Mouse (Mus musculus): ENCODE measurements around the gene Tff3. TPM values are rescaled to one million over a fixed set of nuclear protein-coding genes. Genes with fewer than 3 reads are reported as not detected.

Gene Tff3
- polyA plus RNA-seq, 1 experiment from 2014 or later, result 109 TPM

- no peak overlapping the region for H3K4me3 ChIP-seq (replicated peaks; ENCODE audit: low read length)
- H3K9me3 ChIP-seq (replicated peaks; ENCODE audit: control insufficient read depth, low read length), result no peaks in the 10 kb centered on the region
- no peaks in the 10 kb centered on the region for H3K4me1 ChIP-seq (ENCODE audit: control insufficient read depth, insufficient read depth, low read length)
- H3K27ac ChIP-seq (ENCODE audit: low read length), result no peak overlapping the region
- H3K9ac ChIP-seq (ENCODE audit: low read length), result no peak overlapping the region
- ATAC-seq (ENCODE audit: insufficient read depth, low FRiP score), result peak; percentile 42; the same call in 1 of the 2 replicates
- 53% methylated on average over 15 of the region's 15 CpGs for WGBS
- no peaks in the 10 kb centered on the region for H3K27me3 ChIP-seq (ENCODE audit: control insufficient read depth, insufficient read depth, low read length)
- H3K36me3 ChIP-seq (ENCODE audit: control insufficient read depth, insufficient read depth, low read length), result no peaks in the 10 kb centered on the region
- H3K4me2 ChIP-seq (ENCODE audit: low read depth, low read length), result peak overlapping the region; percentile 30; the same call in 1 of the 2 replicates
Observed at GRCm38 (mm10) chr17:31133776-31134175, 4.3 kb upstream of the Tff3 start.

- no peaks in the 10 kb centered on the region for H3K9me3 ChIP-seq (replicated peaks; ENCODE audit: control insufficient read depth, low read length)
- H3K27me3 ChIP-seq (ENCODE audit: control insufficient read depth, insufficient read depth, low read length), result no peaks in the 10 kb centered on the region
- no peak overlapping the region for H3K4me3 ChIP-seq (replicated peaks; ENCODE audit: low read length)
- no peak overlapping the region for H3K9ac ChIP-seq (ENCODE audit: low read length)
- no peak overlapping the region for H3K4me2 ChIP-seq (ENCODE audit: low read depth, low read length)
- 61% methylated on average over 10 of the region's 10 CpGs for WGBS
- H3K27ac ChIP-seq (ENCODE audit: low read length), result no peak overlapping the region
- H3K36me3 ChIP-seq (ENCODE audit: control insufficient read depth, insufficient read depth, low read length), result no peaks in the 10 kb centered on the region
- no peak for ATAC-seq (ENCODE audit: insufficient read depth, low FRiP score)
- H3K4me1 ChIP-seq (ENCODE audit: control insufficient read depth, insufficient read depth, low read length), result no peaks in the 10 kb centered on the region
Observed at GRCm38 (mm10) chr17:31131269-31131821, 1.9 kb upstream of the Tff3 start.

- ATAC-seq (ENCODE audit: insufficient read depth, low FRiP score), result no peak
Observed at GRCm38 (mm10) chr17:31128708-31129318, 633 bp downstream of the Tff3 start.

GRCm38 (mm10) chr17:31125548-31126266, 3.7 kb downstream of the Tff3 start:
- Histone ChIP-seq H3K27ac (ENCODE audit: low read length) (no peak overlapping the region), H3K9ac (ENCODE audit: low read length) (no peak overlapping the region), H3K4me2 (ENCODE audit: low read depth, low read length) (no peak overlapping the region), H3K9me3 (replicated peaks; ENCODE audit: control insufficient read depth, low read length) (no peaks in the 10 kb centered on the region; the same call in 1 of the 2 replicates), H3K4me1 (ENCODE audit: control insufficient read depth, insufficient read depth, low read length) (no peaks in the 10 kb centered on the region), H3K4me3 (replicated peaks; ENCODE audit: low read length) (no peak overlapping the region), H3K36me3 (ENCODE audit: control insufficient read depth, insufficient read depth, low read length) (no peaks in the 10 kb centered on the region), H3K27me3 (ENCODE audit: control insufficient read depth, insufficient read depth, low read length) (no peaks in the 10 kb centered on the region)
- ATAC-seq (ENCODE audit: insufficient read depth, low FRiP score), result no peak
- WGBS, result 31% methylated on average over 9 of the region's 9 CpGs

More at GRCm38 (mm10) chr17:31128708-31129318, 633 bp downstream of the Tff3 start:
- H3K4me2 ChIP-seq (ENCODE audit: low read depth, low read length), result no peak overlapping the region
- H3K4me1 ChIP-seq (ENCODE audit: control insufficient read depth, insufficient read depth, low read length), result no peaks in the 10 kb centered on the region
- H3K36me3 ChIP-seq (ENCODE audit: control insufficient read depth, insufficient read depth, low read length), result no peaks in the 10 kb centered on the region
- no peak overlapping the region for H3K9ac ChIP-seq (ENCODE audit: low read length)
- H3K9me3 ChIP-seq (replicated peaks; ENCODE audit: control insufficient read depth, low read length), result no peaks in the 10 kb centered on the region
- H3K4me3 ChIP-seq (replicated peaks; ENCODE audit: low read length), result no peak overlapping the region
- 76% methylated on average over 9 of the region's 9 CpGs for WGBS
- no peak overlapping the region for H3K27ac ChIP-seq (ENCODE audit: low read length)
- no peaks in the 10 kb centered on the region for H3K27me3 ChIP-seq (ENCODE audit: control insufficient read depth, insufficient read depth, low read length)

- H3K4me3 ChIP-seq (replicated peaks; ENCODE audit: low read length), result no peak overlapping the region
- 9% methylated on average over 8 of the region's 8 CpGs for WGBS
- no peak overlapping the region for H3K27ac ChIP-seq (ENCODE audit: low read length)
- no peak overlapping the region for H3K4me2 ChIP-seq (ENCODE audit: low read depth, low read length)
- ATAC-seq (ENCODE audit: insufficient read depth, low FRiP score), result peak; percentile 23; the same call in 1 of the 2 replicates
- H3K27me3 ChIP-seq (ENCODE audit: control insufficient read depth, insufficient read depth, low read length), result no peaks in the 10 kb centered on the region
- no peaks in the 10 kb centered on the region for H3K4me1 ChIP-seq (ENCODE audit: control insufficient read depth, insufficient read depth, low read length)
- no peaks in the 10 kb centered on the region for H3K36me3 ChIP-seq (ENCODE audit: control insufficient read depth, insufficient read depth, low read length)
- no peak overlapping the region for H3K9ac ChIP-seq (ENCODE audit: low read length)
- no peaks in the 10 kb centered on the region; the same call in 1 of the 2 replicates for H3K9me3 ChIP-seq (replicated peaks; ENCODE audit: control insufficient read depth, low read length)
Observed at GRCm38 (mm10) chr17:31121975-31122374, 7.5 kb downstream of the Tff3 start.

- Histone ChIP-seq H3K36me3 (ENCODE audit: control insufficient read depth, insufficient read depth, low read length) (no peaks in the 10 kb centered on the region), H3K9me3 (replicated peaks; ENCODE audit: control insufficient read depth, low read length) (no peaks in the 10 kb centered on the region; the same call in 1 of the 2 replicates), H3K4me3 (replicated peaks; ENCODE audit: low read length) (no peak overlapping the region), H3K9ac (ENCODE audit: low read length) (no peak overlapping the region), H3K4me1 (ENCODE audit: control insufficient read depth, insufficient read depth, low read length) (no peaks in the 10 kb centered on the region), H3K4me2 (ENCODE audit: low read depth, low read length) (no peak overlapping the region), H3K27ac (ENCODE audit: low read length) (no peak overlapping the region), H3K27me3 (ENCODE audit: control insufficient read depth, insufficient read depth, low read length) (no peaks in the 10 kb centered on the region)
- no peak for ATAC-seq (ENCODE audit: insufficient read depth, low FRiP score)
- WGBS, result 7% methylated on average over 7 of the region's 7 CpGs
Observed at GRCm38 (mm10) chr17:31119429-31119828, 10.0 kb downstream of the Tff3 start.

- no peak for ATAC-seq (ENCODE audit: insufficient read depth, low FRiP score)
- Histone ChIP-seq H3K4me1 (ENCODE audit: control insufficient read depth, insufficient read depth, low read length) (no peaks in the 10 kb centered on the region), H3K27me3 (ENCODE audit: control insufficient read depth, insufficient read depth, low read length) (no peaks in the 10 kb centered on the region), H3K9me3 (replicated peaks; ENCODE audit: control insufficient read depth, low read length) (no peaks in the 10 kb centered on the region), H3K9ac (ENCODE audit: low read length) (no peak overlapping the region), H3K27ac (ENCODE audit: low read length) (no peak overlapping the region), H3K4me2 (ENCODE audit: low read depth, low read length) (no peak overlapping the region), H3K36me3 (ENCODE audit: control insufficient read depth, insufficient read depth, low read length) (no peaks in the 10 kb centered on the region), H3K4me3 (replicated peaks; ENCODE audit: low read length) (no peak overlapping the region)
- 81% methylated on average over 5 of the region's 5 CpGs for WGBS
Observed at GRCm38 (mm10) chr17:31117946-31118345, 11.5 kb downstream of the Tff3 start.

GRCm38 (mm10) chr17:31116063-31116462, 13.4 kb downstream of the Tff3 start:
- WGBS, result 43% methylated on average over 6 of the region's 6 CpGs
- no peak overlapping the region for H3K4me2 ChIP-seq (ENCODE audit: low read depth, low read length)
- H3K27me3 ChIP-seq (ENCODE audit: control insufficient read depth, insufficient read depth, low read length), result no peaks in the 10 kb centered on the region
- no peaks in the 10 kb centered on the region for H3K4me1 ChIP-seq (ENCODE audit: control insufficient read depth, insufficient read depth, low read length)
- no peaks in the 10 kb centered on the region for H3K36me3 ChIP-seq (ENCODE audit: control insufficient read depth, insufficient read depth, low read length)
- no peak overlapping the region for H3K4me3 ChIP-seq (replicated peaks; ENCODE audit: low read length)
- no peak overlapping the region for H3K9ac ChIP-seq (ENCODE audit: low read length)
- no peaks in the 10 kb centered on the region for H3K9me3 ChIP-seq (replicated peaks; ENCODE audit: control insufficient read depth, low read length)
- ATAC-seq (ENCODE audit: insufficient read depth, low FRiP score), result no peak
- no peak overlapping the region for H3K27ac ChIP-seq (ENCODE audit: low read length)

- ATAC-seq (ENCODE audit: insufficient read depth, low FRiP score), result no peak
- WGBS, result 65% methylated on average over 9 of the region's 9 CpGs
- Histone ChIP-seq H3K9me3 (replicated peaks; ENCODE audit: control insufficient read depth, low read length) (no peaks in the 10 kb centered on the region), H3K4me2 (ENCODE audit: low read depth, low read length) (no peak overlapping the region), H3K36me3 (ENCODE audit: control insufficient read depth, insufficient read depth, low read length) (no peaks in the 10 kb centered on the region), H3K4me1 (ENCODE audit: control insufficient read depth, insufficient read depth, low read length) (no peaks in the 10 kb centered on the region), H3K27ac (ENCODE audit: low read length) (no peak overlapping the region), H3K4me3 (replicated peaks; ENCODE audit: low read length) (no peak overlapping the region), H3K27me3 (ENCODE audit: control insufficient read depth, insufficient read depth, low read length) (no peaks in the 10 kb centered on the region), H3K9ac (ENCODE audit: low read length) (no peak overlapping the region)
Observed at GRCm38 (mm10) chr17:31113191-31113856, 16.1 kb downstream of the Tff3 start.
